Mouse (Mus musculus) megakaryocyte progenitor cell, adult 5-6 weeks (primary cell): ENCODE results near the gene Slc23a4. TPM values are rescaled to one million over a fixed set of nuclear protein-coding genes. Genes with fewer than 3 reads are reported as not detected.

Experiments used
- ATAC-seq: replicated peaks from 2 replicates; pipeline ENCODE4 v1.8.0; 2016; ENCODE audit warnings: mild to moderate bottlenecking, moderate TSS enrichment, inconsistent platforms; ENCODE audit not compliant: poor library complexity
- total RNA-seq, 2 experiments: library from RNA; stranded (forward) in 1 of 2; stranded (reverse) in 1 of 2; fragments of 157-497, 149-512 nt in 1 of 2; fragments of 200-1000 nt in 1 of 2; gene quantifications; 2 replicates each; pipeline versions ENCODE4 v1.2.3 to v1.2.4; 2015 to 2017

The Slc23a4 gene
- total RNA-seq, 2 experiments from 2014 or later, result 0.42 TPM; not detected in 1

GRCm38 (mm10) chr6:34959131-34959530 is 29.1 kb downstream of the Slc23a4 start:
- ATAC-seq, result no peak

DNA sequence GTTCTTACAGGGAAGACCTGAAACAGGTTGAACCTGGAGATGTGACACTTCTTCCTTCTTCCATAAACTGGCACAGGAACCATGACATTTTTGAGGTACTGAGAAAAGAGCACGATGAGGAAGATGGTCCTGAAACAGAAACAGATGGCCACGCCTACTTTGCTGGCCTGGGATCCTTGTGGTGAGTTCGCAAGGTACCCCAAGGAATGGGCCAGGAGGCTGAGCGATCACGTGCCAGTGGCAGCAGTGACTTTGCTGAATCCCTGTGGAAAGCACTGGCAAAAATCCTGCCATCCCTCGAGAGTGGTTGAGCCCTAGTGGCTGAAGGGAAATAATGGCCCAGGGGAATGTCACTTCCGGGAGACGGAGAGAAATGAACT is 32.4 kb downstream of the Slc23a4 start:
- ATAC-seq, result 0 out of 2 replicates have a peak, but pooled peaks have one; percentile 9

GRCm38 (mm10) chr6:34954926-34955861 is 33.0 kb downstream of the Slc23a4 start:
- peak; percentile 88 for ATAC-seq

- ATAC-seq, result peak; percentile 14; the same call in 1 of the 2 replicates
Observed at GRCm38 (mm10) chr6:34951956-34952667, 36.1 kb downstream of the Slc23a4 start.

DNA sequence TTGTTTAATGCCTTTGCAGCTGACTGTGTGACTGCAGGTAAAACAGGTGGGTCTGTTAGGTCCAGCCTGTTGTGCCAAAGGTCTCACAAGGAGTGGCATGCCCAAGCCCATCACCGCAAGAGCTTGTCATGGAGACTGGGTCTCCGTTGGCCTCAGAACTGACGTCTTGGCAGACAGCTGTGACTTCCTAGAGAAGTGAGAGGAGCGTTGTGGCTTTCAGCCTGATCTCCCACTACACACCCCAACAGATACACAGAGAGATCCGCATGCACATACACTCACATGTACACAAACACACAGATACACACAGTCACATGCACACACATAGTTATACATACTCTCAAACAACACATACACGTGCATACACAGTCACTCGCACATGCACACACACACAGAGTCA is 36.7 kb downstream of the Slc23a4 start:
- peak; percentile 30 for ATAC-seq

- ATAC-seq, result no peak
Observed at GRCm38 (mm10) chr6:34948461-34948860, 39.7 kb downstream of the Slc23a4 start.

- ATAC-seq, result peak; percentile 45
Observed at GRCm38 (mm10) chr6:34946486-34947079, 41.6 kb downstream of the Slc23a4 start.

DNA sequence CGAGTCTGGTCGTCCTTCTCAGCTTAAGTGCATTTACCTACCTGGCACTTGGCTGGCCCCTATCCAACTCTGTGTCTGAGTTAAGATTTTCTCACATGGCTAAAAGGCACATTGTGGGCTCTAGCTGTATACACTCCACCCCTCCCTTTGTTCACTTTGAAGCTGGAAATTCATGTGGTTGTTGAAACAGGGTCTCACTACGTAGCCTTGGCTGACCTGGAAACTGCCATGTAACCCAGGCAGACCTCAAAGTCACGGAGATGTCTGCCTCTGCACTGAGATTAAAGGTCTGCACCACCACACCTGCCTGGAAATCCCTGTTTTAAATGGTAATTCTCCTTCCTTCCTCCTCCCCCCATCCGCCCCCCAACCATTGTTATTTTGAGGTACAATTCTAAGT is 44.7 kb downstream of the Slc23a4 start:
- no peak for ATAC-seq

DNA sequence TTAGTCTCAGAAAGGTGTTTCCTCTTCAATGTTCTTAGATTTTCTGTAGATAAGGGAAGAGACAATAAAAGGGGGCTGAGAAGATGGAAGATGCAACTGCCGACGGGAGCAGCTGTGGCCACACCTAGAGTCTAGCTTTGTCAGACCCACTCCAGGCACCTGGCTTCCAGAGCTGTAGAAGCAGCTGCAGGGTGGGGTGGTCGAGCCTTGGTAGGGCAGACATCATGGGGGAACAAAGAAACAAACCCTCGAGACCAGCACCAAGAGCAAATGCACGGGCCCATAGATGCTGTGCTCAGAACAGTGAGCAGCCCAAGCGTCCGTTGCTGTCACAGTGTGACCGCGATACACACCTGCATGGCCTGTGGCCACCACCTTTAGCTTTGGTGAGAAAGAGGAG is 45.8 kb downstream of the Slc23a4 start:
- ATAC-seq, result no peak

DNA sequence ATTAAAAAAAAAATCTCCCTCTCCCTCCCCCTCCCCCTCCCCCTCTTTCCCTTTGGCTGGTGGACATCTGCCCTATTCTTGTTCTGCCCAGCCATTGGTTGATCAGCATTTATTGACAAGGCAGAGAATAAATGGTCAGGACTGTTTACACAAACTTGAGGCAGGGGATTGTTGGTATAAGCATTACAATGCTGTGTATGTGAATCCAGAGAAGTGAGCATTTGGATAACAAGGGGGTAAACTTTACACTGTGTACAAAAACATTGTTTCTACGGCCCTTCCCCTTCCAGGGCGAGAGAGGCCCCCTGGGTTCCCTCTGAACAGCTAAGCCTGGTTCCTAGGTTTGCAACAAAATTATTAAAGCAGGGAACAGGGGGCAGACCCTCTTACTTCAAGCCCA is 46.7 kb downstream of the Slc23a4 start:
- ATAC-seq, result no peak

GRCm38 (mm10) chr6:34939451-34939850 is 48.8 kb downstream of the Slc23a4 start:
- ATAC-seq, result no peak

- no peak for ATAC-seq
Observed at GRCm38 (mm10) chr6:34938929-34939325, 49.3 kb downstream of the Slc23a4 start.

GRCm38 (mm10) chr6:34938280-34938928 is 49.8 kb downstream of the Slc23a4 start:
- peak; percentile 66 for ATAC-seq

DNA sequence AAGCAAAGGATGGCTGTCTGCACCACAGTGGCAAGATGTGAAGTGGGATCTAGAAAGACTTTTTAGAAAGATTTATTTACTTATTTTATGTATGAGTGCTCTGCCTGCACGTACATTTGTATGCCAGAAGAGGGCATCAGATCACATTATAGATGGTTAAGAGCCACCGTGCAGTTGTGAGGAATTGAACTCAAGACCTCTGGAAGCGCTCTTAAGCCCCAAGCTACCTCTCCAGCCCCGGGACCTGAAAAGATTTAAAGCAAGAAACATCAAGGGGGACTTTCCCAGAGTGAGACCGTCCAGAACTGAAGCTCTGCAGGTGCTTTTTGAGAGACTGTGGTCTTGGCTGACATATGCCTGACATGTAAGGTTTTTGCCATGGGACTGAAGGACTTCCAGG is 51.5 kb downstream of the Slc23a4 start:
- 0 out of 2 replicates have a peak, but pooled peaks have one; percentile 19 for ATAC-seq

GRCm38 (mm10) chr6:34932633-34933032 is 55.6 kb downstream of the Slc23a4 start:
- peak; percentile 54 for ATAC-seq

DNA sequence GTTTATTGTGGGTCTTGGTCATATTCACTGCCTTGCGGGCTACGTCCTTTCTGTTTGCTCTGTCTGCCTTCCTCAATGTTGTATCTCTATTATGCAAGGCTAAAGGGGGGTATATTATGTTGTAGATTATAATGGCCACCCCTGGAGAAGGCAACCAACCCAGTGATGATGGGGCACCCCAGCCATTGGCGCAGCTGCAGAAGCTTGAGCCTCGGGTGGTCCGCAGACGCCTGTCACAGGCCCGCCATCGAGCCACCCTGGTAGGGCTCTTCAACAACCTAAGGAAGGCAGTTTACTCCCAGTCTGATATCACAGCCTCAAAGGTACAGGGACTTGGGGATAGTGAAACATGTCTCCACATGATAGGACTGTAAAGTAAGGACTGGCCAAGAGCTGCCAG is 60.6 kb downstream of the Slc23a4 start:
- ATAC-seq, result no peak

- peak; percentile 97 for ATAC-seq
Observed at GRCm38 (mm10) chr6:34927156-34927555, 61.0 kb downstream of the Slc23a4 start.

DNA sequence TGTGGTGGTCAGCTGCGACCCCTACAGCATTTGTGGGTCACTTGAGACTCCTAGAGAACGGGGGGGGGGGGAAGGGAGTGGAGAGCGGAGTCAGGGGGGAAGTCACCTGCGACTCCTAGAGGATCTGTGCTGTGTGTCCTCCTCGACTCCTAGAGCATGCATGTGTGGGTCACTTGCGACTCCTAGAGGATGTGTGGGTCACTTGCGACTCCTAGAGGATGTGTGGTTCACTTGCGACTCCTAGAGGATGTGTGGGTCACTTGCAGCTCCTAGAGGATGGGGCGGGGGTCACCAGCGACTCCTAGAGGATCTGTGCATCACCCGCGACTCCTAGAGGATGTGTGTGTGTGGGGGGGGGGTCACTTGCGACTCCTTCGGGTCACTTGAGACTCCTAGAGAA is 66.3 kb downstream of the Slc23a4 start:
- ATAC-seq, result peak; percentile 99

GRCm38 (mm10) chr6:34920631-34921030 is 67.6 kb downstream of the Slc23a4 start:
- ATAC-seq, result no peak

GRCm38 (mm10) chr6:34919956-34920355 is 68.2 kb downstream of the Slc23a4 start, which contains the start of gene Stra8:
Gene Stra8 (plus strand): TSS chr6:34920163.
- ATAC-seq, result no peak

GRCm38 (mm10) chr6:34919146-34919545 is 69.1 kb downstream of the Slc23a4 start:
- no peak for ATAC-seq
